Mouse (Mus musculus) limb, embryonic 11.5 days (tissue): ENCODE data around the gene Gm5447. TPM values are rescaled to one million over a fixed set of nuclear protein-coding genes. Genes with fewer than 3 reads are reported as not detected.

Experiments used
- ATAC-seq: fragments of 200-750 bp; cut with Nextera tagmentation; 2 replicates; pipeline ENCODE4 v1.8.0; 2017; ENCODE audit warnings: low read depth; ENCODE audit not compliant: insufficient number of reproducible peaks, low FRiP score, low TSS enrichment
- DNase-seq: peaks from one replicate; pipeline ENCODE4 v3.0.0-alpha.2; 2015; ENCODE audit warnings: low spot score
- H3K27ac ChIP-seq: fragments of 300-500 bp; sonication (generic); replicated peaks from 2 replicates; pipeline ENCODE4 v1.5.1; 2014; ENCODE audit warnings: low read depth, mild to moderate bottlenecking, low read length
- H3K27me3 ChIP-seq: fragments of 300-500 bp; sonication (generic); 2 replicates; pipeline ENCODE4 v1.6.1; 2014; ENCODE audit warnings: mild to moderate bottlenecking, low read length, mixed read lengths; ENCODE audit not compliant: control insufficient read depth, insufficient read depth
- H3K36me3 ChIP-seq: fragments of 300-500 bp; sonication (generic); 2 replicates; pipeline ENCODE4 v1.6.1; 2014; ENCODE audit warnings: mild to moderate bottlenecking, low read length, moderate library complexity, mixed read lengths; ENCODE audit not compliant: control insufficient read depth, insufficient read depth
- H3K4me1 ChIP-seq: fragments of 300-500 bp; sonication (generic); 2 replicates; pipeline ENCODE4 v1.6.1; 2014; ENCODE audit warnings: low read length, mixed read lengths; ENCODE audit not compliant: control insufficient read depth, insufficient read depth
- H3K4me2 ChIP-seq: fragments of 300-500 bp; sonication (generic); 2 replicates; pipeline ENCODE4 v1.6.1; 2014; ENCODE audit warnings: low read depth, mild to moderate bottlenecking, moderate library complexity; ENCODE audit not compliant: severe bottlenecking
- H3K4me3 ChIP-seq: fragments of 300-500 bp; sonication (generic); 2 replicates; pipeline ENCODE4 v1.5.1; 2014; ENCODE audit warnings: low read depth, low read length
- H3K9ac ChIP-seq: fragments of 300-500 bp; sonication (generic); 2 replicates; pipeline ENCODE4 v1.6.1; 2014; ENCODE audit warnings: mild to moderate bottlenecking, low read length
- H3K9me3 ChIP-seq: fragments of 300-500 bp; sonication (generic); 2 replicates; pipeline ENCODE4 v1.6.1; 2016; ENCODE audit warnings: low read length; ENCODE audit not compliant: control insufficient read depth
- WGBS: fragments of 180-500 bp; shearing (Covaris S2); extraction: QIAGEN DNeasy Blood & Tissue Kit; methylation state at CpG from one replicate; pipeline ENCODE4 v1.1.7; 2014; 5-methylcytosine and 5-hydroxymethylcytosine counted together
- polyA plus RNA-seq: library from polyadenylated mRNA; unstranded; fragments of >200 nt; fragmentation: Nextera tagmentation; extraction: Ambion mirVana; gene quantifications from 2 replicates; pipeline ENCODE4 v1.2.1, GENCODE M21; 2014

The Gm5447 gene
- polyA plus RNA-seq: not detected in 2 replicates

DNA sequence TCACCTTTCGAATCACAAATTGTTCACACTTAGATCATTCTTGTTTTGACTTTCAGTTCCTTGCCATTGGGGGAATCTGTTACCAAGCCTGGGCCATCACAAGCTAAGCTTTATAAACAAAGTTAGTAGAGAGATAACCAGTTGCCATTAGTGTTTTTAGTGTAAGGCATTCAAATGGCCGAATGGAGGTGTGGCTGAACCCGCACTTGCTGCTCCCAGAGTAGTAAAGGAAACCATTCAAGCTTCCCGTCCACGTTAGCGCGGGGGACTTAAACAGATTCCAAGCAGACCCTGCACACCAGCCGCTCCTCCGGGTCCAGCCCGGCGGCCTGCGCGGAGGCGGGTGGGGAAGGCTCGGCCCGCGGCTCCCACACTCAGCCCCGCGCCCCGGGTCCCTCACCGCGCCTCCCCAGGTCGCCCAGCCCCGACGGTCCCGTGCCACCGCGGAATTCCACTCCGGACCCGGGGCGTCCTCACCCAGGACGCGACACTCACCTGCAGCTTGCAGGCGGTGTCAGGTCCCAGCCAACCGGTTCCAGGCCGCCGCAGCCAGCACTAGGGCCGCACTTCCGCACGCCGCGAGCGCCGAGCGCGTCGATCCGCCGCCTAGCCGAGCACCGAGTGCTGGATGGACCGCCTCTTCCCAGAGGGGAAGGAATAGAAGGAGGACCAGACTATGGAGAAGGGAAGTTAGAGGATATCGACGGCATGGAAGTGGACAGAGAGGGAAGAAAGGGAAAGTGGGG lies at the start of gene Gm5447, which contains the start of gene Exoc2:
Gene Gm5447, plus strand, starts transcription at position 704 of the 746 bp plus-strand sequence.
Gene Exoc2, minus strand, starts transcription at position 593 of the 746 bp plus-strand sequence.
- H3K27ac ChIP-seq: peak within 1 kb of the TSS; percentile 9; the same call in 1 of the 2 replicates
- DNase-seq: peak; percentile 92
- no peaks in the 10 kb centered on the region for H3K4me1 ChIP-seq
- under 1% methylated on average over 48 of the region's 54 CpGs for WGBS
- no peaks in the 10 kb centered on the region for H3K36me3 ChIP-seq
- H3K4me2 ChIP-seq: peak within 1 kb of the TSS; percentile 56
- peak within 1 kb of the TSS; percentile 83 for H3K9ac ChIP-seq
- no peaks in the 10 kb centered on the region for H3K9me3 ChIP-seq
- H3K27me3 ChIP-seq: no peaks in the 10 kb centered on the region
- peak; percentile 95 for ATAC-seq
- peak within 1 kb of the TSS; percentile 81 for H3K4me3 ChIP-seq

GRCm38 (mm10) chr13:30924269-30924668 lies 49.7 kb upstream of the Gm5447 start:
- ATAC-seq (no peak), DNase-seq (no peak)
- H3K9ac ChIP-seq: no peak overlapping the region
- H3K4me2 ChIP-seq: no peak overlapping the region
- no peak overlapping the region for H3K4me3 ChIP-seq
- WGBS: 94% methylated on average over 6 of the region's 6 CpGs
- H3K36me3 ChIP-seq: no peaks in the 10 kb centered on the region
- H3K27ac ChIP-seq: no peak overlapping the region
- H3K9me3 ChIP-seq: no peaks in the 10 kb centered on the region
- no peaks in the 10 kb centered on the region for H3K27me3 ChIP-seq
- no peaks in the 10 kb centered on the region for H3K4me1 ChIP-seq

DNA sequence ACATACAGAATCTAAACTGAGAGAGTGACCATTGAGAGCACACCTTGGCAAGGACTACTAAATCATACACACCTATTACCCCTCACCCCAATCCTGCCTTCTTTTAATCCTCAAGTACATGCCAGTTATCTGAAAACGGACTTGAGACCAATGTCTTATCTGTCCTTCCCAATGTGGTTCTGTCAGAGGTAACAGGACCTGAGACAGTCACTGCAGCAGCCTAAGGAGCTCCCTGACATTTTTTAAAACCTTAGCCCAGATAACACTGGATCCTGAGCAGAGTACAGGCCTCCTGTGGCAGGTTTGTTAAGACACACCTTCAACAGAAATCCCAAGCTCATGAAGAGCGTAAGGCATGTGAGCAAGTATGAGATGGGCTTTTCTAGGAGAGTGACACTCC lies 44.9 kb upstream of the Gm5447 start:
- no peak overlapping the region for H3K9ac ChIP-seq
- H3K4me1 ChIP-seq: no peaks in the 10 kb centered on the region
- no peak overlapping the region for H3K27ac ChIP-seq
- ATAC-seq (no peak), DNase-seq (no peak)
- H3K4me2 ChIP-seq: no peak overlapping the region
- no peaks in the 10 kb centered on the region for H3K36me3 ChIP-seq
- 91% methylated on average over 2 of the region's 2 CpGs for WGBS
- no peaks in the 10 kb centered on the region; the same call in 1 of the 2 replicates for H3K9me3 ChIP-seq
- no peak overlapping the region for H3K4me3 ChIP-seq
- H3K27me3 ChIP-seq: no peaks in the 10 kb centered on the region

DNA sequence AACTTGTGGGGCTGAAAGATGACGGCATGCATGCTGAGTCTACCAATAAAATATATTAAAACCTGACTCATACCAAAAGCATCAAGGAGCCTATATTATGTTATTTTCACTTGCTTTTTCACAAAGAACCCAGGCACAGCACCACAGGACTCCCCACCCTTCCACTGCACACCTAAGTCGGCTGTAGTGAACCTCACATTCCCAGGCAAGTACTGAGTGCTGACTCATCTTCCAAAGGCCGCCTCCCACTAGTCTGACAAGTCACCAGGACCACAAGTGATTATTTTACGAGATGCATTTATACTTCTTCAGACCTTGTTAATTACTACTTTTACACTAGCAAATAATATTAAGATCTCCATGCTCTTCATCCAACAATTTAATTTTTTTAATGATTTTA lies 42.4 kb upstream of the Gm5447 start:
- no peak for ATAC-seq
- WGBS: 51% methylated on average over 4 of the region's 4 CpGs

GRCm38 (mm10) chr13:30932972-30933371 lies 41.0 kb upstream of the Gm5447 start:
- Histone ChIP-seq H3K4me1 (no peaks in the 10 kb centered on the region), H3K9ac (no peak overlapping the region), H3K4me2 (no peak overlapping the region), H3K9me3 (no peaks in the 10 kb centered on the region; the same call in 1 of the 2 replicates), H3K27me3 (no peaks in the 10 kb centered on the region), H3K4me3 (no peak overlapping the region), H3K36me3 (no peaks in the 10 kb centered on the region), H3K27ac (no peak overlapping the region)
- DNase-seq: no peak
- ATAC-seq: no peak
- 85% methylated on average over 6 of the region's 6 CpGs for WGBS

More for the DNA sequence above, 42.4 kb upstream of the Gm5447 start:
- Histone ChIP-seq H3K4me2 (no peak overlapping the region), H3K27ac (no peak overlapping the region), H3K9ac (no peak overlapping the region), H3K4me1 (no peaks in the 10 kb centered on the region), H3K9me3 (no peaks in the 10 kb centered on the region; the same call in 1 of the 2 replicates), H3K36me3 (no peaks in the 10 kb centered on the region), H3K27me3 (no peaks in the 10 kb centered on the region), H3K4me3 (no peak overlapping the region)
- no peak for DNase-seq

DNA sequence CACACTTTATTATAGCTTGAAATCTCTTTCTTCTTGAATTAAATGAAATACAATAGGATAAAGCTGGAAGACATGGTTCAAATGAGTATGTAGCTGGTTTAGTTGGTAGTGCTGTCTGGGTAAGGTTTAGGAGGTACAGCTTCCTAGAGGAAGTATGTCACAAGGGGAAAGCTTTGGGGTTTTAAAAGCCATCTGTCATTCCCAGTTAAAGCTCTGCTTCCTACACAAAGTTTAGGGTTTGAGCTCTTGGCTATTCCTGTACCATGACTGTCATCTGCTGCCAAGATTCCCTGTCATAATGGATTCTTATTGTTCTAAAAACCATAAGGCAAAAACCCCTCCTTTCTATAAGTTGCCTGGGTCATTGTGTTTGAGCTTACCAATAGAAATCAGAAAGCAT lies 28.2 kb upstream of the Gm5447 start:
- no peak for DNase-seq
- H3K4me3 ChIP-seq: no peak overlapping the region
- no peak overlapping the region for H3K4me2 ChIP-seq
- no peak overlapping the region for H3K9ac ChIP-seq
- no peak overlapping the region for H3K27ac ChIP-seq
- no peaks in the 10 kb centered on the region for H3K9me3 ChIP-seq
- ATAC-seq: no peak
- H3K27me3 ChIP-seq: no peaks in the 10 kb centered on the region
- no peaks in the 10 kb centered on the region for H3K36me3 ChIP-seq
- no peaks in the 10 kb centered on the region for H3K4me1 ChIP-seq

DNA sequence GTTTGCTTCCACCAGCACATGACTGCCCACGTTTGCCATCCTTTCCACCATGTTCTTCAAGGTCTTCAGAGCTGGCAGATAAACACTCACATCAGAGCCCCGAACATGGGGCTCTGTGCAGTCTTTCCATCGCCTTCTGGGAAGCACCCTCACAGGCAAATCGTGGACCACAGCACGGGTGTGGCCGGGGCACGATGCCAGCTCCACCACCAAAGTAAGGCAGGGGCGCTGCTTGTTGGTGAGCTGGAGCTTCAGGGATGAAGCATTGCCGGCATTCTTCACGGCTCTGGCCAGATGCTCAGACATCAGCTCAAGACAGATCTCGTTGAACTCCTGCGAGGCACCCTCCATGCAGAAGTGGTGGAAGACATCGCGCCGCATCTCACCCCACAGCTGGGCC lies 26.9 kb upstream of the Gm5447 start:
- Histone ChIP-seq H3K27me3 (no peaks in the 10 kb centered on the region), H3K4me1 (no peaks in the 10 kb centered on the region), H3K9ac (no peak overlapping the region), H3K36me3 (no peaks in the 10 kb centered on the region), H3K4me2 (no peak overlapping the region), H3K9me3 (no peaks in the 10 kb centered on the region), H3K27ac (no peak overlapping the region), H3K4me3 (no peak overlapping the region)
- 93% methylated on average over 15 of the region's 15 CpGs for WGBS
- ATAC-seq (no peak), DNase-seq (no peak)

DNA sequence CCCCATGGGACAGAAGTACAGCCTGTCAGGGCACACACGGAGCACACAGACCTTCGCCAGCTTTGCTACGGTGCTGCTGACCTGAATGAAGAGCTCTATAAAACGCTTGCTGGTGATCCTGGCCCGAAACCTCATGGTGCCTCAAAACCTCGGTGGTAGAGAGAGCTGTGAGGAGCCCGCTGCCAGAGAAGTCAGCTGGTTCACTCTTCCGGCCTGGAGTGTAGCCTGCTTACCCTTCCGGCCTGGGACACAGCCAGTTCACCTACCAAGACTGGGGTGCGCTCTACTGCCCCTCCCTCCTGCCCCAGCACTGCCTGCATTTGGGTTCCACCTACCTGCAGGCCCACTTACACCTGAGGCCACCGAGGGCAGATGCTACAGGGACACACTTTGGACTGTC lies 26.5 kb upstream of the Gm5447 start, which contains the start of gene Hus1b:
Gene Hus1b, minus strand, starts transcription at position 220 of the 400 bp plus-strand sequence.
- Histone ChIP-seq H3K4me1 (no peaks in the 10 kb centered on the region), H3K27me3 (no peaks in the 10 kb centered on the region), H3K9me3 (no peaks in the 10 kb centered on the region), H3K4me3 (no peak within 1 kb of the TSS), H3K36me3 (no peaks in the 10 kb centered on the region), H3K9ac (no peak within 1 kb of the TSS), H3K27ac (no peak within 1 kb of the TSS), H3K4me2 (no peak within 1 kb of the TSS)
- ATAC-seq: no peak
- no peak for DNase-seq
- 89% methylated on average over 11 of the region's 11 CpGs for WGBS
